Mouse (Mus musculus) midbrain, postnatal 0 days (tissue): ENCODE data around the gene Hectd4. TPM values are rescaled to one million over a fixed set of nuclear protein-coding genes. Genes with fewer than 3 reads are reported as not detected.
"Not testable (repeated sequence)": the region's sequence is repeated elsewhere in the genome, so short reads cannot be mapped to it uniquely, and the experiment has no call there.

Experiments
- ATAC-seq: fragments of 200-750 bp; cut with Nextera tagmentation; 2 replicates; pipeline ENCODE4 v1.8.0; 2017; ENCODE audit warnings: moderate number of reproducible peaks, mild to moderate bottlenecking, moderate TSS enrichment, moderate library complexity; ENCODE audit not compliant: low FRiP score
- DNase-seq: peaks from one replicate; pipeline ENCODE4 v3.0.0-alpha.2; 2015; ENCODE audit warnings: low spot score
- H3K27ac ChIP-seq: fragments of 300-500 bp; sonication (generic); 2 replicates; pipeline ENCODE4 v1.5.1; 2014; ENCODE audit warnings: low read depth, mild to moderate bottlenecking, low read length, mixed read lengths
- H3K27me3 ChIP-seq: fragments of 300-500 bp; sonication (generic); 2 replicates; pipeline ENCODE4 v1.6.1; 2014; ENCODE audit warnings: low read length, control low read depth, mixed read lengths; ENCODE audit not compliant: insufficient read depth
- H3K36me3 ChIP-seq: fragments of 300-500 bp; sonication (generic); 2 replicates; pipeline ENCODE4 v1.6.1; 2014; ENCODE audit warnings: low read length, control low read depth, mixed read lengths; ENCODE audit not compliant: insufficient read depth
- H3K4me1 ChIP-seq: fragments of 300-500 bp; sonication (generic); 2 replicates; pipeline ENCODE4 v1.6.1; 2014; ENCODE audit warnings: mild to moderate bottlenecking, control low read depth, antibody characterized with exemption, low read length, mixed read lengths; ENCODE audit not compliant: insufficient read depth
- H3K4me2 ChIP-seq: fragments of 300-500 bp; sonication (generic); 2 replicates; pipeline ENCODE4 v1.6.1; 2014; ENCODE audit warnings: low read depth, mild to moderate bottlenecking, low read length, mixed read lengths; ENCODE audit not compliant: poor library complexity, severe bottlenecking
- H3K4me3 ChIP-seq: fragments of 300-500 bp; sonication (generic); 2 replicates; pipeline ENCODE4 v1.5.1; 2014; ENCODE audit warnings: low read depth, mild to moderate bottlenecking, low read length, moderate library complexity
- H3K9ac ChIP-seq: fragments of 300-500 bp; sonication (generic); replicated peaks from 2 replicates; pipeline ENCODE4 v1.6.1; 2014; ENCODE audit warnings: mild to moderate bottlenecking, low read length, moderate library complexity, mixed read lengths; ENCODE audit not compliant: poor library complexity, severe bottlenecking
- H3K9me3 ChIP-seq: fragments of 300-500 bp; sonication (generic); 2 replicates; pipeline ENCODE4 v1.6.1; 2016; ENCODE audit warnings: low read length, control low read depth
- CTCF ChIP-seq: IDR thresholded peaks from 2 replicates; pipeline ENCODE4 v1.5.1; 2016; ENCODE audit warnings: antibody characterized with exemption, mild to moderate bottlenecking
- WGBS: fragments of 180-500 bp; shearing (Covaris S2); extraction: QIAGEN DNeasy Blood & Tissue Kit; methylation state at CpG from one replicate; pipeline ENCODE4 v1.1.7; 2014; 5-methylcytosine and 5-hydroxymethylcytosine counted together
- polyA plus RNA-seq: library from polyadenylated mRNA; unstranded; fragments of >200 nt; fragmentation: Nextera tagmentation; extraction: Ambion mirVana; gene quantifications from 2 replicates; pipeline ENCODE4 v1.2.1, GENCODE M21; 2015
- total RNA-seq: library from RNA; depleted of rRNA; stranded (reverse); fragments of >200 nt; gene quantifications from 2 replicates; pipeline ENCODE4 v1.2.3, GENCODE M21; 2014

Gene Hectd4
- total and polyA plus RNA-seq, 2 experiments from 2014 or later: 17.9 to 141 TPM

DNA sequence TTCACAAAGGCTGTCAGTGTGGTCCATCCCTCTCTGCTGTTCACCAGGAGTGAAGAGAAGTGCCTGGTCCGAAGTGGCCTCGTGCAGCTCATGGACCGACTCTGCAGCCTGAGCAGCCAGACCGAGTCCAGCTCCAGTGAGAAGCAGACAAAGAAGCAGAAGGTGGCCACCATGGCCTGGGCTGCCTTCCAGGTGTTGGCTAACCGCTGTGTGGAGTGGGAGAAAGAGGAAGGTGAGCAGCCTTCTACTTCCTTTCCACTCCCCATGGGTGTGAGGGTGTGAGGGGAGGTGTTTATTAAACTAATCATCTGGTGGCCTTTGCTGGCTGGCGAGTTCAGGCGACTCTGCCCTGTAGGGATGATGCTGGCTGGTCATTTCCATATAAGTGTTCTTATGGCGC, 91.6 kb downstream of the Hectd4 start:
- Histone ChIP-seq H3K4me1 (no peaks in the 10 kb centered on the region), H3K4me3 (no peak overlapping the region), H3K27ac (no peak overlapping the region), H3K36me3 (peaks cover 86% of the 10 kb centered on the region), H3K9ac (no peak overlapping the region), H3K9me3 (no peaks in the 10 kb centered on the region), H3K4me2 (no peak overlapping the region), H3K27me3 (no peaks in the 10 kb centered on the region)
- ATAC-seq (no peak), DNase-seq (no peak)
- 93% methylated on average over 8 of the region's 8 CpGs for WGBS
- no peak for TF ChIP-seq CTCF

DNA sequence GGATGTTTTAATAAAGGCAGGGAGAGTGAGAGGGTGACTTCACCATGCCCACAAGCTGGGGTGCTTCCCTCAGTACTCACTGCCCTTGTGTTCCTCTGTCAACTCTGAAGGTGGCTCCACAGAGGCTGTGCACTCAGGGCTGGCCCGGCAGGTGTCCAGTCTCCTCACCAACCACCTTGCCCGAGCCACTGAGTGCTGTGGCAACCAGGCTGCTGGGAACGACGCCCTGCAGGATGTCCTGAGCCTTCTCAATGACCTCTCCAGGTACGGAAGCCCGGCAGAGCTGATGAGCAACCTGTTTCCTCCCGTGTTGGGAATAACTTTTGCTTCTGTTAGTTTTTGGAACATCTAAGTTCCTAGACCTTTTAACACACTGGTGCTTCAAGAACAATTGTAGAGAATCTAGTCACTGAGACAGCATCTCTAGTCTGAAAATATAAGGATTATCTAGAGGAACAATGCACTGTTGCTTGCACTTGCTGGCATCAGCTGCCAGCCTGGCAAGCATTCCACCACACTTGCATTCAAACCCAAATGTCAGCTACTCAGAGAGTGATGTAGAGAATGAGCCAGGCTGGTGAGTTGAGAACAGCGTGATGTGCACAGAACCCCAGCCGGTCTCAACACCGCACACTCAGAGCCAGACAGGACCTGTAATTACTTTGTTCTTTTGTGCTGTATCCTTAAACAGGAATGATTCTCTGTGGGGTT, 93.9 kb downstream of the Hectd4 start:
- DNase-seq: no peak

DNA sequence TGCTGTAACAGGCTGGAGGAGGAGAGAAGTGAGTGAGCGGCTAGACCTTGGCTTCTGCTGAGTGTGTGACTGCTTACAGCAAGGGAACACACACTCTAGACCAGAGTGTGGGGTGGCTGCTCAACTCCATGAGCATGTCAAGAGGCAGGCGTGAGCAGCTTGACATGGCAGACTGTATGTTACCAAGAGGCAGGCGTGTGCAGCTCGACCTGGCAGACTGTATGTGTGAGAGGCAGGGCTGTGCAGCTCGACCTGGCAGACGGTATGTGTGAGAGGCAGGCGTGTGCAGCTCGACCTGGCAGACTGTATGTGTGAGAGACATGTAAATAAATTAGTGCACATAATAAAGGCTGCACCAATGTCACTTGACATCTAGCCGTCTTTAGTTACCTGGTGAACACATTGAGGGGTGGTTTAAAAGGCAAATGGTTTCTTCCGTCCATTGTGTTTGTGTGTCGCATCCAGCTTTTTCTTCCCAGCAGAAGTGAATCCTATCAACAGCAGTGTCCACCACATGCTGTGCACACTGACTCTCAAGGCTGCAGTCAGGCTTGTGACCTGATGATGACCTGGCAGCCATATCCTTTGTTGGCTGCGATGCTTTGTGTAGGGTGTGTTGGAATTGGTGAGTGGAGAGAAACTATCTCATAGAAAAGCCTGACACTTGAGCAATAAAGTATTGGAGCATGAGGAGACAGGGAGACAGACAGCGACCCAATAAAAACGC, 106.2 kb downstream of the Hectd4 start:
- 89% methylated on average over 14 of the region's 14 CpGs for WGBS
- H3K4me3 ChIP-seq: no peak overlapping the region
- H3K36me3 ChIP-seq: peaks cover 79% of the 10 kb centered on the region
- ATAC-seq: no peak
- H3K4me2 ChIP-seq: no peak overlapping the region
- no peaks in the 10 kb centered on the region for H3K27me3 ChIP-seq
- H3K4me1 ChIP-seq: no peaks in the 10 kb centered on the region
- H3K27ac ChIP-seq: no peak overlapping the region
- no peak for DNase-seq
- TF ChIP-seq CTCF: no peak
- no peaks in the 10 kb centered on the region for H3K9me3 ChIP-seq
- no peak overlapping the region for H3K9ac ChIP-seq

More for the DNA sequence above, 93.9 kb downstream of the Hectd4 start:
- Histone ChIP-seq H3K27ac (no peak overlapping the region), H3K9ac (no peak overlapping the region), H3K36me3 (peaks cover 87% of the 10 kb centered on the region), H3K4me2 (no peak overlapping the region), H3K27me3 (no peaks in the 10 kb centered on the region), H3K4me1 (no peaks in the 10 kb centered on the region), H3K9me3 (no peaks in the 10 kb centered on the region), H3K4me3 (no peak overlapping the region)
- TF ChIP-seq CTCF: no peak
- 87% methylated on average over 10 of the region's 10 CpGs for WGBS
- no peak for ATAC-seq

DNA sequence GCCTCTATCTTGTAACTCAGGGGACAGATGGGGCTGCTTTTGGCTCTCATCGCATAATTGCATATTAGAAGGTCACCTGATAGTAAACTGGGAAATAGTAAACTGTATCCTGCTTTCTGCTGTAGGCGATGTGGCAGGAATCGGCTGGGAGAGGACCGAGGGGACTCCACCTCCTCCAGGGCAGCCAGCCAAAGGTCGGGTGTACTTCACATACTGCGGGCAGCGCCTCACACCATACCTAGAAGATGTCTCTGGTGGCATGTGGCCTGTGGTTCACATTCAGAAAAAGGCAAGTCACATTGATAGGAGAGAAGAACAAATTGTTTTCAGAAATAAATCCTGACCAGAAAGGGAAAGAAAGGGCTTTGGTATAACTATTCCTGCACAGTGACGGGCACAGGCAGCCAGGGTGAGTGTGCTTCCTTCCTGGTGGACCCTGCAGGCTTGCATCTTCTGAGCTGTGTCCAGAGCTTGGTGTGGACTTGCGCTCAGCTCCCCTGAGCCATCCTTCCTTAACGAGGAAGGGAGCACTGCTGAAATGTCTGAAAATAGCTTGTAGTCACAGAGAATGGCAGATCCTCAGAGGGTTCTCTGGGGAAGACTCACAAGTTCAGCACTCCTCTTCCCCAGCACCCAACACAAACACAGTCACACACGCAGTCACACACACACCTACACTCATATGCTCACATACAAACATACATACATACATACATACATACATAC, 109.5 kb downstream of the Hectd4 start:
- Histone ChIP-seq H3K9me3 (no peaks in the 10 kb centered on the region), H3K4me3 (0 out of 2 replicates have a peak overlapping the region, but pooled peaks have one; percentile 5), H3K27me3 (no peaks in the 10 kb centered on the region), H3K9ac (0 out of 2 replicates have a peak overlapping the region, but pooled peaks have one; percentile 24), H3K4me2 (no peak overlapping the region), H3K27ac (0 out of 2 replicates have a peak overlapping the region, but pooled peaks have one; percentile 32), H3K4me1 (no peaks in the 10 kb centered on the region), H3K36me3 (peaks cover 79% of the 10 kb centered on the region)
- TF ChIP-seq CTCF: no peak
- no peak for ATAC-seq
- WGBS: 86% methylated on average over 11 of the region's 11 CpGs
- DNase-seq: no peak

DNA sequence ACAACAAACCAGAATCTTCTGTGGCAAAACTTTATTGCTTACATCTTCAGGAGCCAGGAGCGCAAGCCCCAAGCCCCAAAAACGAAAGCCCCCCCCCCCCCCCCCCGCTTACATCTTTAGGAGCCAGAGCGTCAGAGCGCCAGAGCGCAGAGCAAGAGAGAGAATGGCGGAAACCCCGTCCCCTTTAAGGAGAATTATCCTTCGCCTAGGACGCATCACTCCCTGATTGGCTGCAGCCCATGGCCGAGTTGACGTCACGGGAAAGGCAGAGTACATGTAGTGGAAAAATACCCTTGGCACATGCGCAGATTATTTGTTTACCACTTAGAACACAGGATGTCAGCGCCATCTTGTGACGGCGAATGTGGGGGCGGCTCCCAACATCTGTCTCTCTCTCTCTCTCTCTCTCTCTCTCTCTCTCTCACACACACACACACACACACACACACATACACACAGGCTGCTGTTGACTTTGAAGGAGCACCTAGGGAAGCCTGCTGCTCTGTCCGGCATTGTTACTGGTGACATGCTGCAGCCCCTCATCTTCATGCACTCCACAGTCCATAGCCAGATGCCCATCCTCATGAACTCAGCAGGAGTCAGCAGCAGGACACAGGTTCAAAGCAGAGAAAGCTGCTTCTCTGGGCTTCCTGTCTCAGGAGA, 110.3 kb downstream of the Hectd4 start:
- ATAC-seq: not testable (repeated sequence)

More for the DNA sequence above, 110.3 kb downstream of the Hectd4 start:
- peak; percentile 8 for DNase-seq
- WGBS: 66% methylated on average over 8 of the region's 19 CpGs
- not testable (repeated sequence) for H3K4me2 ChIP-seq, H3K27me3 ChIP-seq, H3K4me1 ChIP-seq, H3K9me3 ChIP-seq, H3K4me3 ChIP-seq, H3K9ac ChIP-seq
- H3K36me3 ChIP-seq: peaks cover 79% of the 10 kb centered on the region
- H3K27ac ChIP-seq: peak overlapping the region; percentile 57; the same call in 1 of the 2 replicates
